Mouse (Mus musculus): ENCODE data around the gene Smarce1.
A peak's percentile ranks its signal among the peaks of the same experiment; 100 is the strongest.

The Smarce1 gene

GRCm38 (mm10) chr11:99208105-99208669 is 22.6 kb downstream of the Smarce1 start:
- Histone ChIP-seq H3K27me3 (ENCODE audit: control insufficient read depth, insufficient read depth, low read length, poor library complexity, severe bottlenecking) (no peaks in the 10 kb centered on the region), H3K36me3 (ENCODE audit: control insufficient read depth, insufficient read depth, low read length, poor library complexity, severe bottlenecking) (peaks cover 12% of the 10 kb centered on the region)
- DNase-seq (ENCODE audit: low read depth, low spot score), result no peak

DNA sequence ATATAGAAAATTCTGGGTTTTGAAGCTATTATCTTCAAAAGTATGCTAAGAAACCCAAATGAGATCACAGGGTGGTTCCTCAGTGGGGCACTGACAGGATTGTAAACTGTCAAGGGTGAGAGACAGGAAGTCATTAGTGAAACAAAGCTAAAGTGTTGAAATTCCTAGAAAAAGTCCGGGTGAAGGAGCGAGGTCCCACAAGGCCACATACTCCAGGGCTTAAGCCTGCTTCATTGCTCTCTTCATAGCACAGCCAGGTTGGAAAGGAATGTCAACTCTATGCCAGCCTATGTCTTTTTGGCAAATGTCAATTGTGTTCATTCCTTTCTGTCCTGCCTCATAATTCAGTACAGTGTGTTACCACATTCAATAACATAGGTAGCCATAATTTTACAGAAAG is 23.4 kb downstream of the Smarce1 start:
- no peaks in the 10 kb centered on the region for H3K27me3 ChIP-seq (ENCODE audit: control insufficient read depth, insufficient read depth, low read length, poor library complexity, severe bottlenecking)
- H3K36me3 ChIP-seq (ENCODE audit: control insufficient read depth, insufficient read depth, low read length, poor library complexity, severe bottlenecking), result peaks cover 12% of the 10 kb centered on the region
- no peak for DNase-seq (ENCODE audit: low read depth, low spot score)

GRCm38 (mm10) chr11:99206954-99207353 is 23.9 kb downstream of the Smarce1 start:
- peak; percentile 67 for DNase-seq (ENCODE audit: low read depth, low spot score)
- Histone ChIP-seq H3K27me3 (ENCODE audit: control insufficient read depth, insufficient read depth, low read length, poor library complexity, severe bottlenecking) (no peaks in the 10 kb centered on the region), H3K36me3 (ENCODE audit: control insufficient read depth, insufficient read depth, low read length, poor library complexity, severe bottlenecking) (peaks cover 8% of the 10 kb centered on the region)

DNA sequence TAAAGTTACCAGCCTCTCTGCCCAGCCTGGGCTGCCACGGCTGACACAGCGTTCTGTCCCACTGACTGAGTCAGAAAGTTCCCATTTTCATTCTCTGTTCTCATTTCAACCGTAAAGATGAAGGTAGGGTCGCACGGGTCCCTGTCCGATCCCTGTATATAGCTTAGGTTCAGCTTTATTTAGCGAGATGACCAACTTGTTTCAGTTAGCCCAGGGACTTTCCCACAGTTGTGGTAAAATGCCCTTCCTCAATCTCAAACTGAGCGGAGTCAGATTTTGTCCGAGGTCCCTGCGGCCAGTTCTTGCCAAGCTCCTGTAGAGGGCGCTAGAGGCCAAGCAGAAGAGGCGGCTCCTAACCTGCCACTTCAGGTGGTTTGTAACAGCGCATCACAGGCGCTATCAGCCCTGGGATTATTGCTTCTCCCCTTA is 41.6 kb downstream of the Smarce1 start:
- Histone ChIP-seq H3K36me3 (ENCODE audit: control insufficient read depth, insufficient read depth, low read length, poor library complexity, severe bottlenecking) (no peaks in the 10 kb centered on the region), H3K27me3 (ENCODE audit: control insufficient read depth, insufficient read depth, low read length, poor library complexity, severe bottlenecking) (no peaks in the 10 kb centered on the region)
- peak; percentile 95 for DNase-seq (ENCODE audit: low read depth, low spot score)

DNA sequence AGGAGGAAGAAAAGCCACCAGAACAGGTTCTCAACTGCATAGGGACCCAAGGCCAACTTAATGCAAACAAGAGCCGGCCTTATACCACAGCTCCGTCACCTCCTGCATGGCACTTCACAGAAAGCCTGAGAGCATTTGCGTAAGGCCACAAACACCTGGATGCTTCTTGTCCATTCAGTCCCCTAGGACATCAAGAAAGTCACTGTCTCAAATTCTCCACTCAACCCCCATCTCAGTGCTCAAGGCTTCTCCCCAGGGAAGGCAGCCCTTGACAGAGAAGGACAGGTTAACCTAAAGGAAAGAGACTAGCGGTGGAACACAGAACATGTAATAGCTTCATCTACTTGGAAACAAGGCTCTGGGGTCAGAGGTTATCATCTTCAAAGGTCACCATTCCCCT is 43.5 kb downstream of the Smarce1 start:
- peak; percentile 30 for DNase-seq (ENCODE audit: low read depth, low spot score)
- no peaks in the 10 kb centered on the region for H3K27me3 ChIP-seq (ENCODE audit: control insufficient read depth, insufficient read depth, low read length, poor library complexity, severe bottlenecking)
- no peaks in the 10 kb centered on the region for H3K36me3 ChIP-seq (ENCODE audit: control insufficient read depth, insufficient read depth, low read length, poor library complexity, severe bottlenecking)

DNA sequence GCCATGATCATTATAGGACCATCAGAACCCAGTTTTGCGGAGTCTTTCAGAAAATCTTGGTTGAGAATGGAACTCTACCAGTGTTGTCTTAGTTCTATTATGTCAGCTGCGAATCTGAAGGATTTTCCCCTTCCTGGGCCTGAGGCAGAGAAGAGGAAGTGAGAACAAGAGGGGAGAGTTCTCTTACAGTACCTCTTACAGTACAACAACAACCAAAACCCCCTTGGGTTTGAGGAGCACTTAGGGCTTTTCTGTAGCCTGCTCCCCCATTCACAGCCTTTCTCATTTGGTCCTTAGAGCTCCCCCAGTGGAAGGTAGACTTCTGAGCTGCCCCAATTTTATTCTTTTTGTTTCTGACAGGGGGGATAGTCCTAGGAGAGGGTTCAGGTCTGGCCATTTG is 44.0 kb downstream of the Smarce1 start:
- H3K36me3 ChIP-seq (ENCODE audit: control insufficient read depth, insufficient read depth, low read length, poor library complexity, severe bottlenecking), result no peaks in the 10 kb centered on the region
- DNase-seq (ENCODE audit: low read depth, low spot score), result peak; percentile 88
- H3K27me3 ChIP-seq (ENCODE audit: control insufficient read depth, insufficient read depth, low read length, poor library complexity, severe bottlenecking), result no peaks in the 10 kb centered on the region

GRCm38 (mm10) chr11:99182575-99182974 is 48.2 kb downstream of the Smarce1 start:
- no peaks in the 10 kb centered on the region for H3K27me3 ChIP-seq (ENCODE audit: control insufficient read depth, insufficient read depth, low read length, poor library complexity, severe bottlenecking)
- peak; percentile 29 for DNase-seq (ENCODE audit: low read depth, low spot score)
- H3K36me3 ChIP-seq (ENCODE audit: control insufficient read depth, insufficient read depth, low read length, poor library complexity, severe bottlenecking), result no peaks in the 10 kb centered on the region; the same call in 1 of the 2 replicates

- H3K36me3 ChIP-seq (ENCODE audit: control insufficient read depth, insufficient read depth, low read length, poor library complexity, severe bottlenecking), result no peaks in the 10 kb centered on the region; the same call in 1 of the 2 replicates
- peak; percentile 21 for DNase-seq (ENCODE audit: low read depth, low spot score)
- no peaks in the 10 kb centered on the region for H3K27me3 ChIP-seq (ENCODE audit: control insufficient read depth, insufficient read depth, low read length, poor library complexity, severe bottlenecking)
Measured at GRCm38 (mm10) chr11:99180071-99180470, 50.7 kb downstream of the Smarce1 start.

- peak; percentile 54 for DNase-seq (ENCODE audit: low read depth, low spot score)
- Histone ChIP-seq H3K36me3 (ENCODE audit: control insufficient read depth, insufficient read depth, low read length, poor library complexity, severe bottlenecking) (no peaks in the 10 kb centered on the region; the same call in 1 of the 2 replicates), H3K27me3 (ENCODE audit: control insufficient read depth, insufficient read depth, low read length, poor library complexity, severe bottlenecking) (no peaks in the 10 kb centered on the region)
Measured at GRCm38 (mm10) chr11:99177925-99178198, 53.0 kb downstream of the Smarce1 start.

- DNase-seq (ENCODE audit: low read depth, low spot score), result peak; percentile 63
- Histone ChIP-seq H3K36me3 (ENCODE audit: control insufficient read depth, insufficient read depth, low read length, poor library complexity, severe bottlenecking) (peaks cover 1% of the 10 kb centered on the region; the same call in 1 of the 2 replicates), H3K27me3 (ENCODE audit: control insufficient read depth, insufficient read depth, low read length, poor library complexity, severe bottlenecking) (no peaks in the 10 kb centered on the region)
Measured at GRCm38 (mm10) chr11:99177054-99177924, 53.5 kb downstream of the Smarce1 start.

- Histone ChIP-seq H3K27me3 (ENCODE audit: control insufficient read depth, insufficient read depth, low read length, poor library complexity, severe bottlenecking) (no peaks in the 10 kb centered on the region), H3K36me3 (ENCODE audit: control insufficient read depth, insufficient read depth, low read length, poor library complexity, severe bottlenecking) (peaks cover 1% of the 10 kb centered on the region; the same call in 1 of the 2 replicates)
- DNase-seq (ENCODE audit: low read depth, low spot score), result peak; percentile 46
Measured at GRCm38 (mm10) chr11:99172002-99172401, 58.8 kb downstream of the Smarce1 start.

- Histone ChIP-seq H3K27me3 (ENCODE audit: control insufficient read depth, insufficient read depth, low read length, poor library complexity, severe bottlenecking) (no peaks in the 10 kb centered on the region), H3K36me3 (ENCODE audit: control insufficient read depth, insufficient read depth, low read length, poor library complexity, severe bottlenecking) (peaks cover 1% of the 10 kb centered on the region; the same call in 1 of the 2 replicates)
- DNase-seq (ENCODE audit: low read depth, low spot score), result no peak
Measured at GRCm38 (mm10) chr11:99171442-99171841, 59.4 kb downstream of the Smarce1 start.

GRCm38 (mm10) chr11:99170547-99171267 is 60.1 kb downstream of the Smarce1 start:
- peak; percentile 90 for DNase-seq (ENCODE audit: low read depth, low spot score)
- no peaks in the 10 kb centered on the region for H3K27me3 ChIP-seq (ENCODE audit: control insufficient read depth, insufficient read depth, low read length, poor library complexity, severe bottlenecking)
- H3K36me3 ChIP-seq (ENCODE audit: control insufficient read depth, insufficient read depth, low read length, poor library complexity, severe bottlenecking), result peaks cover 1% of the 10 kb centered on the region; the same call in 1 of the 2 replicates

DNA sequence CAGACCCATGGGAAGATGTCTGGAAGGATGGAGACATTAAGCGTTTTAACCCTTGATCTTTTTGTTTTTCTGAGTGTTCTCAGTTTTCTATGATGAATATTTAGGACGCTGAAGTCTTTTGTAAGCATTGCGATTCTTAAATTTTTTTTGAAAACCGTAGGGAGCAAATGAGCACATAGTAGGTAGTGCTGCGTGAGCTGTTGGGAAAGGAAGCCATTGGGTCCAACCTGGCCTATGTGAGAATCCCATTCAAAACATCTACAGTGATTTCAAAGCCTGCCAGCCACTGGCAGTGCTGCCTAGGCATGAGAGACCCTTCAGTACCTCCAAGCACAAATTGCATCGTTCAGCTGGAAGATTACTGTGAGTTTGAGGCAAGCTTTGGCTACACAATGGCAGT is 60.8 kb downstream of the Smarce1 start:
- Histone ChIP-seq H3K36me3 (ENCODE audit: control insufficient read depth, insufficient read depth, low read length, poor library complexity, severe bottlenecking) (peaks cover 1% of the 10 kb centered on the region; the same call in 1 of the 2 replicates), H3K27me3 (ENCODE audit: control insufficient read depth, insufficient read depth, low read length, poor library complexity, severe bottlenecking) (no peaks in the 10 kb centered on the region)
- no peak for DNase-seq (ENCODE audit: low read depth, low spot score)

- Histone ChIP-seq H3K27me3 (ENCODE audit: control insufficient read depth, insufficient read depth, low read length, poor library complexity, severe bottlenecking) (no peaks in the 10 kb centered on the region), H3K36me3 (ENCODE audit: control insufficient read depth, insufficient read depth, low read length, poor library complexity, severe bottlenecking) (peaks cover 1% of the 10 kb centered on the region; the same call in 1 of the 2 replicates)
- peak; percentile 52 for DNase-seq (ENCODE audit: low read depth, low spot score)
Measured at GRCm38 (mm10) chr11:99169438-99169837, 61.4 kb downstream of the Smarce1 start.

Measured in splenic B cell, adult 2 months (primary cell).